Mouse (Mus musculus) macrophage (primary cell): ENCODE data around the gene Zfpm1. TPM values are rescaled to one million over a fixed set of nuclear protein-coding genes. Genes with fewer than 3 reads are reported as not detected.
A peak's percentile ranks its signal among the peaks of the same experiment; 100 is the strongest.

Experiments
- H3K27ac ChIP-seq: fragments of 350-480 bp; formaldehyde crosslinking; 2 replicates; pipeline ENCODE4 v1.9.0; 2021
- H3K36me3 ChIP-seq: fragments of 350-480 bp; formaldehyde crosslinking; 2 replicates; pipeline ENCODE4 v1.9.0; 2021; ENCODE audit errors: inconsistent target
- H3K4me3 ChIP-seq: fragments of 350-480 bp; formaldehyde crosslinking; 2 replicates; pipeline ENCODE4 v1.9.0; 2021; ENCODE audit errors: inconsistent target
- H3K79me2 ChIP-seq: fragments of 350-480 bp; formaldehyde crosslinking; 2 replicates; pipeline ENCODE4 v1.9.0; 2021; ENCODE audit errors: inconsistent target
- whole genome bisulfite sequencing: methylation state at CpG from one replicate; pipeline ENCODE4 v1.1.7; 2026; ENCODE audit warnings: inconsistent platforms; ENCODE audit not compliant: missing documents; 5-methylcytosine and 5-hydroxymethylcytosine counted together
- polyA plus RNA-seq: library from polyadenylated mRNA; stranded (reverse); fragments of 250-400 nt; gene quantifications from 3 replicates; pipeline ENCODE4 v1.2.4, GENCODE M21; 2018; ENCODE audit warnings: inconsistent platforms

The Zfpm1 gene
- polyA plus RNA-seq, 1 experiment from 2014 or later, result 2.3 TPM

DNA sequence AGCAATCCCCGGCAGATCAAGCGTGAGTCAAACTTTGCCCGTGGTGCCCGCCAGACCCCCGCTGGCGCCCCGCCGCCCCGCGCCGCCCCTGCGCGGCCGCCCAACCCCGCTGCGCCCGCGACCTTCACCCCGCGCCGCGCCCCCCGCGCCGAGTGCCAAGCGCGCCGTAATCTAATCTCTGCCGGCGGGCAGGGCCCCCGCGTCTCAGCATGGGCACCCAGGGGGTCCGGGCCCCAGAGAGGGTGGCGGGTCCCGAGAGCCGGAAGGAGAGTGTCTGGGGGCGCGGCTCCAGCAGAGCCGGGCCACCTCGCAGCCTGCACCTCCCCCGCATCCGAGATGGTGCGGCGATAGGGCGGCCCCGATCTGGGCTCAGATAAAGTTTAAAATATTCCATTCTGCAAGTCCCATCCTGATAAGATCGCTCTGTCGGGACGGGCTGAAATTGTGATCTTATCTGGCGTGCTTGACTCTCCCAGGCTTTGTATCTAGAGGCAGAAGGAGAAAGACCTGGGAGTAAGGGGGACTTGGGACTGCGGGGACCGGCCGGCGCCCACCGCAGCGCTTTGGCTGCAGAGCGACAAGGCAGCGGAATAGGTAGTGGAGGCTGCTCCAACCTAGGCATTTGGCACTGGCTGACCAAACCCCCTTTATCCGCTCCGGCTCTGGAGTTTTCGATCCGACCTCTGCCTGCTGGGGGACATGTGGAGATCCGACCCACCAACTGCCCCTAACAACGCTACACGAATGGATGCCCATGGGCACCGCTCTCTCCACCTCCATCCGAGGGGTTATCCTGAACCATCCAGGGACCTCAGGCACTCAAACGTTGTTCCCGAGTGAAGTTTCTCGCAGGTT is 787 bp downstream of the Zfpm1 start:
- Histone ChIP-seq H3K79me2 (no peaks in the 10 kb centered on the region), H3K4me3 (peak overlapping the region; percentile 29), H3K27ac (no peak overlapping the region), H3K36me3 (no peaks in the 10 kb centered on the region)
- under 1% methylated on average over 59 of the region's 70 CpGs for WGBS

DNA sequence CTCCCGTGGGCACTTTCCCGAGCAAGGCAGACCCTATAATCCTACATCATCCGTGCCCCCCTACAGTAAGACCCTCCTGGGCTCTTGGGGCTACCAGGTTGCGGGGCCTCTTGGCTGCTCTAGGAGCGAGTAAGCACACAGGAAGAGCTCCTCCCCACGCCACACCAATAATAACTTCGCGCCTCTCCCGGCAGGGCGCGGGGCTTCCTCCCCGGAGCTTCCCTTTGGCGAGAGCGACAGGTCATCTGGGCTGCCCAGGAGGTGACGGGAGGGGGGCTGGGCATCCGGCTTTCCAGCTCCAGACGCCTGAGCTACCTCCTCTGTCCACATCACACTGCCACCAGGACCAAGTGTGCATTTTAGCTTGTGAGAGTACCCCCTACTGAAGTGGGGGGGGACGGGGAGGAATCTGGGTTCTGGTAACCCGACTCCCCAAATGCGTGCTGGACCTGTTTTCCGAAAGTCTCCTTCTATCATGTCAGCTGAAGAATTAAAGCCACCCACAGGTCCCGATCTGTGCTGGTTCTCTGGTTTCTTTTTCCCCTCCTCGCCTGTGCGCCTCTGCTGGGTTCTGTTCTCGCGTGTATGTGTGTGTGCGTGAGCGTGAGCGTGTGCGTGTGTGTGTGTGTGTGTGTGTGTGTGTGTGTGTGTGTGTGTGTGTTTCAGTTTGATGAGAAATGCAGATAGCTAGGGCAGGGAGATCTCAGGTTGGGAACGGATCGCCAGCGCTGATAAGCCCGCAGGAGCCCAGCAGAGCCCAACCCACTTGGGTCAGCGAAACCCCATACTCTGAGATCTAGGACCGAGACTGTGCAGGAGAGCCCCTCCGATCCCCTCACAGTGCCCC is 1.6 kb downstream of the Zfpm1 start:
- no peaks in the 10 kb centered on the region for H3K79me2 ChIP-seq
- H3K36me3 ChIP-seq, result no peaks in the 10 kb centered on the region
- peak overlapping the region; percentile 29 for H3K4me3 ChIP-seq
- 4% methylated on average over 32 of the region's 37 CpGs for WGBS
- no peak overlapping the region for H3K27ac ChIP-seq

DNA sequence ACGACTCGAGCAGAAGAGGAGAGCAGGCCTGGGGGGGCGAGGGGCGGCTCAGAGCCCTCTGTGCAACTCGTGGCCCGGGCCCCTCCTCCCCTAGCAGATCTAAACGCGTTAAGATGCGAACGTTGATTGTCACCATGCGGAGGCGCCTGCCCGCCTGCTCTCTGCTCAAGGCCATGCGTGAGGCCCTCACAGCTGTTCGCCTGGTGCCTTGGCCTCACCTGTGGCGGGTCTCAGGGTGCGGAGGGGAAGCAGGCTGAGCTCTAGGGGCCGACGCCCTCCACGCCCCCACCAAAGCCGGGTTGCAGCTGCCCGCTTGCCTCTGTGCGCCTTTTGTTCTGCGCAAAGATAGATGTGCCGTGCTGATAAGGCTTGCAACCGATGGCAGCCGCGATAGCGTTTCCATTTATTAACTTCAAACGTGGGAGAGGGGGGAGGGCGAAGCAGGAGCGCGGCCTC is 2.3 kb downstream of the Zfpm1 start:
- no peaks in the 10 kb centered on the region for H3K79me2 ChIP-seq
- WGBS, result 9% methylated on average over 33 of the region's 33 CpGs
- peak overlapping the region; percentile 29 for H3K4me3 ChIP-seq
- H3K36me3 ChIP-seq, result no peaks in the 10 kb centered on the region
- no peak overlapping the region for H3K27ac ChIP-seq

DNA sequence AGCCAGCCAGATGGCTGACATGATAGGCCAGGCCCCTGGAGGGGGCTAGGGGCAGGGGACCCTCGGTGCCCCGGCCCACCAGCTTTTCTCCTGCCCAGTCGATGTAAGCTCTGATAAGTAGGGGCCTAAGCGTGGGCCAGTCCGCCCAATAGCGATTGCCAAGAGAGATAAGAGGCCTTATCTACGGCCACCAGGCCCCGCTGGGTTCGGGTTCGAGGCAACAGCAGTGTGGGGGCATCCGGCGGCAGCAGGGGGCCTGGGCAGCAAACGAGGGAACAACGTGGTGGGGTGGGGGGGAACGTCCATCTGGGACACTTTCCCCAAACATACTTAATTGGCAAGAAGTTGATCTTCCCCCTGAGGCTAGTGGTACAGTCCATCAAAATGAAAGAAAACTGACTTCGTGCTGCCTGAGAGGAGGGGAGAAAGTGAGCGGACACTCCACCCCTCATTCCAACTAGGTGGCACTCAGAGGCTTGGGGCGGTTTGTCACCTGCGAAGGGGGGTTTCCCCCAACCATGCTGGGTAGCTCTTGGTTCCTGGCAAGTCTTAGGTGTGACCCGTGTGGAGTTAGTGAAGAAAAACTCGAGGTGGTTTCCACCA is 2.8 kb downstream of the Zfpm1 start:
- WGBS, result 27% methylated on average over 21 of the region's 21 CpGs
- Histone ChIP-seq H3K4me3 (no peak overlapping the region), H3K36me3 (no peaks in the 10 kb centered on the region), H3K79me2 (no peaks in the 10 kb centered on the region), H3K27ac (no peak overlapping the region)

DNA sequence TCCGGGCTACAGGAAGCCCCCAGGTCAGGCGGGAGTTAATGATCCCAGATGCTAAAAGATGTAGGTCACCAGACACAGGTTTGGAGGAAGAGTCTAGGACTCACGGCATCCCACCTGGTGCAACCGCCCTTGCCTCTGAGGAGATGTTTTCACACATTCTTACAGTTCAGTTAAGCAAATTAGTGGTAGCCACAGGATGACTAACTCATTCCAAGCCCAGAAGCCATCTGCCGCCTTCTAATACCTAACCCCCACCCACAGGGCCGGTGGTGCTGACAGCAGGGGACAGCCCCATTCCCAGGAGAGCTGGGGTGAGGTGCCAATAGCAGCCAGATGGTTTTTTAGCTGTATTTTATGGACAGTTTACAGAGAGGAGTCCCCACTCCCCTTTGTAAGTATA is 3.8 kb downstream of the Zfpm1 start:
- no peaks in the 10 kb centered on the region for H3K79me2 ChIP-seq
- no peaks in the 10 kb centered on the region for H3K36me3 ChIP-seq
- no peak overlapping the region for H3K4me3 ChIP-seq
- WGBS, result 82% methylated on average over 6 of the region's 6 CpGs
- H3K27ac ChIP-seq, result no peak overlapping the region

DNA sequence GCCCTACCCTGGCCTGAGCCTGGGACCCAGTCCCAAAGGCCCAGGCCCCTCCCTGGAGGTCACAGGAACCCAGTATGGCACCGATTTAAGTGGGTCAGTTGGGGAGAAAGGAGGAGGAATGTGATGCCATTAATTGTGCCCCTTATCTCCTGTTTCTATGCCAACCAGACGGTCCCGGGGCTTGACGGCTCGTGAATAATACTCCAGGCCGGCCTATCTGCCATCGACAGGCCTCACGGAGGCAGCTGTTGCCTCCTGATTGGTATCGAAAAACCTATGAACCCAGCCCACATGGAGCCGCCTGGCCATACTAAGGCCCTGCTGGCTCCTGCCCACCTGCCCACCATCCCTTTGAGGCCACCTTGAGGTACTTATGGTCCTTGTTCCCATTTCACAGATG is 5.0 kb downstream of the Zfpm1 start:
- 89% methylated on average over 10 of the region's 10 CpGs for WGBS
- Histone ChIP-seq H3K4me3 (no peak overlapping the region), H3K36me3 (no peaks in the 10 kb centered on the region), H3K27ac (no peak overlapping the region), H3K79me2 (no peaks in the 10 kb centered on the region)

DNA sequence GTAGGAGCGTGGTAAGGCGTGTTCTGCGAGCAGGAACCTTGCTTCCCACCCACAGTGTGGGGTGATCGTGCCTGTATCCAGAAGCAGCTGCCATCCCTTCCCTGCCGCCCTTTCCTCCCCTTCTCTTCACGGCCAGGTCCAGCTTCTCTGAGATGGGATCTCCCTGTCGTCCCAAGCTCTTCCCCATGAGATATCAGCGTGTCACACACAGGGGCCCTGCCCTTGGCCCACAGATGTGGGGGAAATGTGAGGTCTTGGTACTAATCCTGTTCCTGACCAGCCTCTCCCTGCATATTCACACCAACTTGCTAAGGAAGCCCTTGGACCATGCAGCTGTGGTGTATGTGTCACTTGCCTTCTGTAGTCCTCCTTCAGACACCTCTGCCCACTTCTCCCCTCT is 5.8 kb downstream of the Zfpm1 start:
- Histone ChIP-seq H3K79me2 (no peaks in the 10 kb centered on the region), H3K27ac (no peak overlapping the region), H3K4me3 (no peak overlapping the region), H3K36me3 (no peaks in the 10 kb centered on the region)
- 89% methylated on average over 8 of the region's 8 CpGs for WGBS

DNA sequence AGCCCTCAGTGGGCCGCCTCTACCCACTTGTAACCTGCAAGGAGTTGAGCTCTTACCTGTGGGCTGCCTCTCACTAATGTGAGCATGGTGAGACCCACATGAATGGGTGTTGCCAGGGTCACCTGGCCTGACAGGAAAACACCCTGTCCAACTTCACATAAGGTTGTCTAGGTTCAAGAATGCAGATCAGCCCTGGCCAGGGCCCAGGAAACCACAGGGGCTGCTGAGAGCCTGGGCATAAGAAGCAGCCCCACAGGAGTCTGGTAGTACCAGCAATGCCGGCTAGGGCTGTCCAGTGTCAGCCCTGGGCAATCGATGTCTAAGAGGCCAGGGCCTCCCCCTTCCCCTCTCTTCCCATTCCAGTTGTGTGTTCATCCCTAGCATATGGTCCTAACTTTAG is 6.4 kb downstream of the Zfpm1 start:
- Histone ChIP-seq H3K79me2 (no peaks in the 10 kb centered on the region), H3K36me3 (no peaks in the 10 kb centered on the region), H3K27ac (no peak overlapping the region), H3K4me3 (no peak overlapping the region)
- 75% methylated on average over 2 of the region's 3 CpGs for WGBS

DNA sequence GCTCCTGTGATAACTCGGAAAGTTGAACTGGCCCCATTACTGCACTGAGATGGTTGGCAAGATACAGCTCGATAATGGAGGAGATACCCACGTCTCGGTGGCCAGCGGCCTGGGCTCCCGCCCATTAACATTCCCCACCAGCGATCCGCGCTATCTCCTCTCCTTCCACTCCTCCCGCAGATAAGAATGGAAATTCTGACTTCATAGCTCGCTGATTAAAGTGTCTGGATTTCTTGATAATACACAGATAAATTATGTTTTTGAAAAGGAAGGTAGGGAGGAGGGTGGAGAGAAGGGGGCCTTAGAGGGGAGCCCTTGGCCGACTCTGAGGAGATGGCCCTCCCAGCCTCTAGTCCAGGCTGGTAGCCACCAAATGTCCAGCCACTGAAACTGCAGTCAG is 9.1 kb downstream of the Zfpm1 start:
- 93% methylated on average over 12 of the region's 12 CpGs for WGBS
- Histone ChIP-seq H3K27ac (no peak overlapping the region), H3K4me3 (no peak overlapping the region), H3K79me2 (no peaks in the 10 kb centered on the region), H3K36me3 (no peaks in the 10 kb centered on the region)

DNA sequence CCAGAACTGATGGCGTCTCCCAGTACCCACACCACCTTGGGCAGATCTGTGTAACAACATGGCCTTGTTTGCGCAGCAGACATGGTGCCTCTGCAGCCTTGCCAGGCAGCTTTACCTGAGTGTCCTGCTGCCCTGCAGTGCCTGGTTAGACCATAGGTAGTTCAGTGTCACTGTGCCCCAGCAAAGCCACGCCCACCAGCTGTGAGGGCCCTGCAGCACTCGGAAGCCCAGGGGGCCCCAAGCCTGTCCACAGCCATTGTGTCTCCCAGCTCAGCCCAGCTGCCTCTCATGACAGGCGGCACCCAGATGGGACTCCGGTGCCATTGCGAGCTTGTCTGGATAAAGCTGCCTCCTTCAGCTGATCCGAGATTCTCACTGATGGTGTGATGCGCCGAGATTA is 9.6 kb downstream of the Zfpm1 start:
- no peak overlapping the region for H3K4me3 ChIP-seq
- no peaks in the 10 kb centered on the region for H3K79me2 ChIP-seq
- 82% methylated on average over 10 of the region's 10 CpGs for WGBS
- H3K27ac ChIP-seq, result no peak overlapping the region
- H3K36me3 ChIP-seq, result no peaks in the 10 kb centered on the region

DNA sequence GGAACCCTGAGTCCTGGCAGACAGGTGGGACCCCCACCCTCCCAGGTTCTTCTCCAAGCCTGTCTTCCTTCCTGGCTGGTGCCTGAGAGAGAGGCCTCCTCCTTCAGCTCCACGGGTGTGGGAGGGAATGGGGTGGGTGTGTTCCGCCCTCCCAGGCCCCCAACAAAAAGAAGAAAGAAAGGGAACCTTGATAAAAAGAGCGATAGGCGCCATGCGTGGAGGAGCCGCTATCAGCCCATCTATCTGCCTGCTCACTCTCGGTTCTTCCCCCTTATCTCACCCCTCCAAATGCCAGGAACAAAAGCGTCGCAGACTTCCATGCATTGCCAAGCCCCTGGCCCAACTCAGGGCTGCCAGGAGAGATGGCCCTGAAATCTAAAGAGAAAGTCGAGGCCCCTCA is 11.5 kb downstream of the Zfpm1 start:
- H3K4me3 ChIP-seq, result no peak overlapping the region
- no peaks in the 10 kb centered on the region for H3K36me3 ChIP-seq
- WGBS, result 70% methylated on average over 9 of the region's 10 CpGs
- no peak overlapping the region for H3K27ac ChIP-seq
- no peaks in the 10 kb centered on the region for H3K79me2 ChIP-seq

DNA sequence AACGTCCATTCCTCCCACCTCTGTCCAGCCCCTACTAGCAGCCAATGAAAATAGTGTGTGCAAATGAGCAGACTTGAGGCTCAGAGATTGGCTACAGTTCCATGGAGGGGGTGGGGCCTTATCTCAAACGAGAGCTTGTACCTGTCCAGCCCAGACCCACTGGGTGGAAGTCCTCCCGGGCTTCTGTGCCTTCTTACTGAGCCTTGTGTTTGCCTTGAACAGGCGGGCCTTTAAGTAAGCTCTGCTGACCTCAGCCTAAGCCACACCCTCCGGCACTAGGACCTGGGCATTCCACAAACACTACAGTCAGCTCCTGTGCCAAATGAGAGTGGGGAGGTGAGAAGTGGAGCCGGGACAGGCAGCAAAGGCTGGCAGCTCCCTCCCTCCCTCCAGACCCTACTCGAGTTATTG is 12.3 kb downstream of the Zfpm1 start:
- 37% methylated on average over 7 of the region's 7 CpGs for whole genome bisulfite sequencing
- no peak overlapping the region for H3K27ac ChIP-seq
- no peak overlapping the region for H3K4me3 ChIP-seq
- H3K79me2 ChIP-seq, result no peaks in the 10 kb centered on the region
- no peaks in the 10 kb centered on the region for H3K36me3 ChIP-seq

DNA sequence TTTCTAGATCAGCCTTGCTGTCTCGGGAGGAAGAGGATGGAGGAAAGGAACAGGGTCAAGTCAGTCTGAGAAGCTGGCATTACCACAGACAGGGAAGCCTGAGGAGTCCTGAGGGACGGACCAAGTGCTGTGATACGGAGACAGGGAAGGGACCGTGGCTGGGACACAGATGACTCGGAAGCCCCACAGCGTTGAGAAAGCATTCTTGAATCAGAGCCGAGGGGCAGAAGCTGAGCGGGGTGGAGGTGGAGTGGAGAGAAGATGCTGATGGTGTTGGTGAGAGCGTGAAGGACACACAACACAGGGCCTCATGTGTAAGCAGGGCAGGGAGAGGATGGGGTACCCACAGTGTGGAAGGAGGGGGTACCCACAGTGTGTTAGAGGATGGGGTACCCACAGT is 13.4 kb downstream of the Zfpm1 start:
- H3K36me3 ChIP-seq, result no peaks in the 10 kb centered on the region
- no peak overlapping the region for H3K27ac ChIP-seq
- H3K4me3 ChIP-seq, result no peak overlapping the region
- H3K79me2 ChIP-seq, result no peaks in the 10 kb centered on the region
- WGBS, result 88% methylated on average over 6 of the region's 9 CpGs

DNA sequence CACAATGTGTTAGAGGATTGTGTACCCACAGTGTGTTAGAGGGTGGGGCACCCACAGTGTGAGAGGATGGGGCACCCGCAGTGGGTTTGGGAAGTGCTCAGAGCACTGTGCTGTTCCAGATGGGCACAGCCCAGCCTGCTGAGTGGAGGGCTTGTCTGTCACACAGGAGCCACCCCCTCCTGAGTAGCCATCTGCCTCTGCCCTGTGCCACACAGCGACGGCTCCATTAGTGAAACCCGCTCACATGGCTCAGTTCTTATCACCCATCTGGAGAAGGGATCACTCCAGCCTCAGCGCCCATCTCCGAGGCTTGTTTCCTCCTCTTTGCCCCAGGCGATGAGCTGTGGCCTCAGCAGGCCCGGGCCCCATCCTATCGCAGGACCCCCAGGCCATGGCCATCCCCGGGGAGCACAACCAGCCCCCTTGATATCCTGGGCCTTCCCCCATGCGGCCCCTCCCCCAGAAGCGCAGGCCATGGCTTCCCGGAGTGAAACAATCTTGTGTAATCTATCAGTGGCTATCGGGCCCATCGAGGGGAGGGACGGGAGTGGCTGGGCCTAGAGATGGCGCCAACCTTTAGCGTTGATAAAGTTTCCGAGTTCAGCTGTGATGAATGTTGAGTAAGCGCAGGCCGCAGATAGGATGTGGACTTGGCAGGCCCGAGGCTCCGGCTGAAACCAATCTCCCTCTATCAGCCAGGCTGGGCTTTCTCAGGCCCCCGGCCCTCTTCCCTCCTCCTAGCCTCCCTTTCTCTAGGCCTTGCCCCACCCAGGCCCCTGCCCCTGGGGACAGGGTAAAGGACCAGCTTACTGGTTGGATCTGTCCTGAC is 14.4 kb downstream of the Zfpm1 start:
- Histone ChIP-seq H3K79me2 (no peaks in the 10 kb centered on the region), H3K4me3 (no peak overlapping the region), H3K36me3 (no peaks in the 10 kb centered on the region), H3K27ac (no peak overlapping the region)
- WGBS, result 55% methylated on average over 23 of the region's 24 CpGs
